Mouse (Mus musculus): ENCODE results near the gene Tsks.

GRCm38 (mm10) chr7:44928570-44928969 lies 14.4 kb upstream of the Tsks start:
- TF ChIP-seq CTCF (conservative IDR thresholded peaks at IDR 0.05; ENCODE audit: low read length) (no peak), POU5F1 (IDR thresholded peaks at IDR 0.05; ENCODE audit: borderline replicate concordance, low read length) (no peak), NANOG (IDR thresholded peaks at IDR 0.05; ENCODE audit: borderline replicate concordance, low read length) (no peak)

Data from E14TG2a.4 (cell line).